Mouse (Mus musculus) inflammation-experienced regulatory T-cells, adult 16 weeks (primary cell): Measurements from ENCODE around the gene Gm20867. TPM values are rescaled to one million over a fixed set of nuclear protein-coding genes. Genes with fewer than 3 reads are reported as not detected.

Experiments used
- polyA plus RNA-seq: library from polyadenylated mRNA; unstranded; fragments of 100-300 nt; shearing (Covaris generic); gene quantifications from one replicate; pipeline ENCODE4 v1.2.1, GENCODE M21; 2017

The Gm20867 gene
- not detected for polyA plus RNA-seq

GRCm38 (mm10) chrY:77963104-77963503 lies at the start of gene Gm20867:
Gene Gm20867, minus strand, starts transcription at chrY:77963204.

Other genes starting within 250 kb of the Gm20867 start
- gene Gm29564, start 249.8 kb upstream of the Gm20867 start, polyA plus RNA-seq: not detected